Mouse (Mus musculus): Measurements from ENCODE around the gene Tmem240.

DNA sequence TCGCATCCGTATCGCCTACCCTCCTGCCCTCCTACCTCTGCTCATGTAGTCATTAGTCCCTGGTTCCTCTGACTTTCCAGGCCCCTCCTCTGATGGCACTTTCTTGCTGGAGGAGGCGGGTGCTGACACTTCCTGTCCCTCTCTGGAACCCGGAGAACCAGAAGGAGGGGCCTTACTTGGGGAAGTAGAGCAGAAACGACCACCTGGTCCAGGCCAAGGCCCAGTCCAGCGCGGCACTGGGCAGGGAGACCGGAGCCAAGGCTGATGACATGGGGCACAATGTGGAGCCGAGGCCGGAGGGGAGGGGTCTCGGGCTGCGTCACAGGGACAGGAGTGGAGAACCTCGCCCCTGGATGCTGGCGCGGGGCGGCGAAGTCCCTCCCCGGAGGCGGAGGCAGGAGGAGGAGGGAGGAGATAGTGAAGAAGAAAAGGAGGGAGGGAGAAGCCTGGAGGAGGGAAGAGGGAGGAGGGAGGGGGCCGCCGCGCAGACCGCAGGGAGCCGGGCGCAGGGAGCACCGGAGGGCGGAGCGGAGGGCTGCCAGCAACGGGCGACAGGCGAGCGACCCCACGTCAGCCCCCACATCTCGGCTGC, at the start of gene Tmem240:
- TF ChIP-seq CTCF (IDR thresholded peaks at IDR 0.05; ENCODE audit: extremely low read depth, insufficient read depth, low read length): no peak
- 0 out of 2 replicates have a peak, but pooled peaks have one; percentile 39 for TF ChIP-seq POLR2A (IDR thresholded peaks at IDR 0.05; ENCODE audit: extremely low read depth, insufficient read depth, low read length)
